Mouse (Mus musculus) spleen, postnatal 36 days (tissue): Measurements from ENCODE around the gene Prkca.
"Not testable (repeated sequence)": the region's sequence is repeated elsewhere in the genome, so short reads cannot be mapped to it uniquely, and the experiment has no call there.

Experiments
- DNase-seq, 2 experiments: peaks; one replicate each; pipeline ENCODE4 v3.0.0; 2022; ENCODE audit warnings: low spot score in 2 of 2, mixed read lengths in 1 of 2

Prkca gene

GRCm38 (mm10) chr11:108118221-108118620, 225.5 kb downstream of the Prkca start:
- DNase-seq, result no peak

GRCm38 (mm10) chr11:108117360-108118050, 226.2 kb downstream of the Prkca start:
- no peak for DNase-seq

GRCm38 (mm10) chr11:108114091-108114490, 229.6 kb downstream of the Prkca start:
- DNase-seq, result peak; percentile 14

- DNase-seq, result no peak
These were observed 231.3 kb downstream of the Prkca start for GRCm38 (mm10) chr11:108112437-108112836.

DNA sequence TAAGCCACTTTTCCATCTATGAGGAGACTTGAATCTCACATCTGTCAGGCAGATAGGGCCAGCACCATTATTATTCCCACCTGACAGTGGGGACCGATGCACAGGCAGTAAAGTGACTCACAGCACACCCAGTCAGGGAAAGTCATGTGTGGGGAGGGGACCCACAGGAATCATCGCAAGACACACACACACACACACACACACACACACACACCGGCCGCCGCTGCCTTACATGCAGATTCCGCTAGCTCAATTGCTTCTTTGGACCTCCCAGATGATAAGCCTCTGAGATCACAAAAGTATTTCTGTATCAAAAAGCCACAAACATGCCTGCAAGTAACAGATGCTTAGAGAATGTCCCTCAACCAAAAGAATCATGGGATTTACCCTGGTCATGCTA, 239.6 kb downstream of the Prkca start:
- no peak for DNase-seq

DNA sequence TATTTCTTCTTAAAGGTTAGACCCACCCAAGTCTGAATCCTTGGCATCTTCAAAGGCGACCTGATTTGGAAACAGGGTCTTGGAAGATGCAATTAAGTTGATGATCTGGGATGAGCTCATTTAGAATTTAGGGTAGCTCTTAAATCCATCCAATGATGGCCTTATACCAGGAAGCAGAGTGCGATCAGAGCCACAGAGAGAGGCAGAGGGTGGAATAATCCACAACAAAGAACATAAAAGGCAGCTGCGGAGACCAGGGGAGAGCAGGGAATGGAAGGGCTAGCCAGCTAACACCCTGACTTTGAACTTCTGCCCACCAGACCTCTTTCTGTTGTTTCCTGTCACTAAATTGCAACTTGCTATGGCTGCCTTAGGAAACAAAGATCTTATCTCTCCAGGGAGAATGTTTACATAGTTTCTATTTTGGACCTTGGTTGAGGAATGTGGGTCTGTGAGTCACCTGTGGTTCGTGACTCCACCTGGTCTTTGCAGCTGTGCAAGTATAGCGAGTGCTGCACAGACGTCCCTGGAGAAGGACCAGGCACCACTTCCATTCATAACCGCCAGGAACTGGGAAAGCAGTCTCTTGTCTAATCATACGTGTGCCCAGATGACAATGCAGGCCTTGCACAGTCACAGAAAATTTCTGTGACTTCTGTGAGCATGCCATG, 242.3 kb downstream of the Prkca start:
- no peak for DNase-seq

DNA sequence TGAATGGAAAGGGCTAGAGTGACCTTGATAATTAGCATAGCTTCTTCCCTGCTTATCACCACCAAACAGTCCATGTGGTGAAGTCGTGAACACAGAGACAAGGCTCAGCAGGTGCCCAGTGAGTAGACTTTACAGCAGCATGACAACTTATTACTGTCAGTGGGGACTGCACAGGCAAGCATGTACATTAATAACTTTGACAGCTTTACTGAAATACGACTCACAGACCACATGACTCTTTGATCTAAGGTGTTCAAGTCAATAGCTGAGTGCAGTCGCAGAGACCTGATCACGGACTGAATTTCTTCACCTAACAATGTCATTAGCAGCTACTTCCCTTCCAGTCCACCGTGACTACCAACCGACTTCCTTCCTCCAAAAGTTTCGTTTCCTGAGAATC, 245.4 kb downstream of the Prkca start:
- DNase-seq, result no peak

DNA sequence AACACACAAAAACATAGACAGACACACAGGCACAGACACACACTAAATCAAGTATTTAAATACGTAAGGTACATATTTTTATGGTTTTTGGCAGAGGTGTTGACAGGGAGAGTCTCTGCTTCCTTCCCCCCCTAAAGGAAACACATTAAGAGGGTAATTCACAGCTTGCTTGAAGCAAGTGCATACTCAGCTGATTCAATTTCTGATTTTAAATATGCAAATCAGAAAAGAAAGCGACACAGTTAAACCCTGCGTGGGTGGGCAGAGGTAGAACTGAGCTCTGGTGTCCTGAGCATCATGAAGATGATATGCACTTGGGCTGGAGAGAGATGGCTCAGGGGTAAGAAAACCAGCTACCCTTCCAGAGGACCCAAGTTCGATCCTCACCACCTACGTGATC, 248.9 kb downstream of the Prkca start:
- DNase-seq, result no peak

- no peak for DNase-seq
These were observed 250.5 kb downstream of the Prkca start for GRCm38 (mm10) chr11:108093248-108093647.

- no peak for DNase-seq
These were observed 252.5 kb downstream of the Prkca start for GRCm38 (mm10) chr11:108091238-108091637.

DNA sequence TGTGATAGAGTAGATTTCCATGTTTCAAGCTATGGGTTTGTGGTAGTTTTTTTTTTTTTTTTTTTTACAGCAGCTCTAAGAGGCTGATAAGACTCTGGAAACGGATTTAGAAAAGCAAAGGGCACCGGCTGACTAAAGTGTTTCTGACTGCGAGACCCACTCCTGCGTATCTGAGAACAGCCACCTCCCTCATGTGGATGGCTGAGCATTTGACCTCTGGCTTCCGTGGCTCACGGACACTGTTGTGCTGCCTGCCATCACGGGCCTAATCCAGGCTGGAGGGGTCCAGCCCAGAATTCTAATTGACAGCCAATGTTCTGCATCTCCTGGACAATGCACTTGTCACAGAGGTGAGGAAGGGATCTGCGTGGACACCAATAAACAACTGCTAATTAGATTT, 253.0 kb downstream of the Prkca start:
- DNase-seq, result no peak

DNA sequence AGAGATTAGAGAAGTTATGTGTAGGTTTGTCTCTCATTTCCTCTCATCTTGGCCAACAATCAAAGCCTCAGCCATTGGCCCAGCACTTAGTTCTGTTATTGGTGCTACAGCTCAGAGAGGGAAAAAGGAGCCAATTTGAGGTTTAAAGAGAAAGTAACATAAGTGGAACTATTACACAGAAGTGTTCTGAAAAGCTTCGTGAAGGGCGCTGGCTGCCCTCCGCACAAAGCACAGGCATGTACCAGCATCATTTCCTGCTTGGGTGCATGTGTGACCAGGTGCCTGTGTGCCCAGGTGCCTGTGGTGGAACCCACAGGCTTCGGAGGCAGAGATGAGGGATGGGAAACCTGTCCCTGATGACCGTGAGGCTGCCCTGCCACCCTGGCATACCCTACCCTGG, 255.7 kb downstream of the Prkca start:
- DNase-seq, result no peak

GRCm38 (mm10) chr11:108087105-108087700, 256.5 kb downstream of the Prkca start:
- DNase-seq, result not testable (repeated sequence)

DNA sequence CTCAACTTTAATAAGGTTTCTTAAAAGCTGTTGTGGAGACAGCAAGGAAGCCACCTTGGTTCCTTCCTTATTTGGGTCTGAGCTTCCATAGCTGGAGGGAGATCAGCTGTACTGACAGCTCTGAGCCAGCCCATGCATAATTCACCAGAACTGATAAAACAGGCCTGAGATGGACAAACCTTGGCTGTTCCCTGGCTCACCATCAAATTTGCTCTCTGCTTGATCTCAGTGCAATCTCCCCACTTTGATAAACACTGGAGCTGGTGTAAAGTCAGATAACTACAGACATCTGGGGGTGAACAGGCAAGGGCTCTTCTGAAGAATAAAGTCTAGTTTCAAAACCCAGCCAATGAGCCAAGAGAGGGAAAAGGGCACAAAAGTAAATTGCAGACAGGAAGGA, 261.1 kb downstream of the Prkca start:
- no peak for DNase-seq

- DNase-seq, result no peak
These were observed 263.6 kb downstream of the Prkca start for GRCm38 (mm10) chr11:108079946-108080650.

DNA sequence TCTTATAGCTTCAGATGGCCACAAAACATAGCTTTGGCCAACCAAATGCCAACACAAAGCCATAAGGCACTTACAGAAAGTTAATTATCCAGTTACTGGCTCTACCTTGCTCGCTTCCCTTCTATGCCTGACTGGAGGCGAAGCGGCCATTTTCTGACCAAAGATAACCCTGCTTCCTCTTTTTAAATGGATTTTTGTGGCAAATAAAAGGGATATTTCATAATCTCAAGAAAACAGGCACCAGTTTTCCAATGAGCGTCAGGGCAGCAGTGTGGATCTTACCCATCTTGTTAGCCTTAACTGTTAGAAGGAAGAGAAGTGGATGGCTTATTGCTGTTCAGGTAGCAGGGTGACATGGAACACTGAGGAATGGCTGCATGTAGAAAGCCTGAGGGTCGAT, 264.3 kb downstream of the Prkca start:
- no peak for DNase-seq

DNA sequence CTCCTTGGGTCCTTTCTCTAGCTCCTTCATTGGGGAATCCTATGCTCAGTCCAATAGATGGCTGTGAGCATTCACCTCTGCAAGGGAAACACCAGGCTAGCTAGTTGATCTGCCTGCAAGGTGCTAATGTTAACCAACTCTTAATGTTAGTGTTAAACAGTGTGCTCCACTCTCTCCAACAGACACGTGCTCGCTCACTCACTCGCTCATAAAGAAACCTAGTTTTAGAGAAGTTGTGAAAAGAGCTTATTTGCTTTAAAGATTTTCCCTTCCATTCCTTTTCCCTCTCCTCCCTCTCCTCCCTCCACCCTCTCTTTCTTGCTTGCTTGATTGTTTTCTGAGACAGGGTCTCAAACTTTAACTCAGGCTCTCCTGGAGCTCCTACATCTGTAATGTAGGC, 266.2 kb downstream of the Prkca start:
- DNase-seq, result no peak

DNA sequence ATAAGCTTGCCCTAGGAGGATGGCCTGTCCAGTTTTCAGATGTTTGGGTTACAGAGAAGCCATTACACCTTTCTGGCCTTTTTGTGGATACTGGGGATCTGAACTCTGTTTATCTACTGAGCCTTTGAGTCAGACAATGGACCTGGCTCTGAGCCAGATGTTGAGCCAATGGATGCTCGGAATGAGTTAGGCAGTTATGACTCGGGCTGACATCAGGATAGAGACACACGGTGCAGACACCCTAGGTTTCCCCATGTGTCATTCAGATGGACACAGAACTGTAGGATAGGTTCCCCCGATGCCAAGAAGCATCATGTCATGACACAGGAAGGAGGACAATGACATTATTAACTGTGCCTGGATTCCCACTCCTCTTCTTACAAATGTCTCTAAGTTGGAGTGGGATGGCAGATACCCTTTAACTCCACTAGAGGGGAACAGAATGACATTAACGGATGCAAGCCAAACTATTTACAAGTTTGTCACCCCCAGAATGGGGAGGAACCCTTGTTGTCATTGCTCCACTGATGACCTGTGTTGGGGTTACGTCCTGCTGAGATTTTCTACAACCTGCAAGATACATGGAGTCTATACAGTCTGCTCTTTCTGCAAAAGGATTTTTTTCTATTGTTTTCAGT, 271.0 kb downstream of the Prkca start:
- DNase-seq, result no peak

- no peak for DNase-seq
These were observed 272.5 kb downstream of the Prkca start for GRCm38 (mm10) chr11:108071230-108071629.

DNA sequence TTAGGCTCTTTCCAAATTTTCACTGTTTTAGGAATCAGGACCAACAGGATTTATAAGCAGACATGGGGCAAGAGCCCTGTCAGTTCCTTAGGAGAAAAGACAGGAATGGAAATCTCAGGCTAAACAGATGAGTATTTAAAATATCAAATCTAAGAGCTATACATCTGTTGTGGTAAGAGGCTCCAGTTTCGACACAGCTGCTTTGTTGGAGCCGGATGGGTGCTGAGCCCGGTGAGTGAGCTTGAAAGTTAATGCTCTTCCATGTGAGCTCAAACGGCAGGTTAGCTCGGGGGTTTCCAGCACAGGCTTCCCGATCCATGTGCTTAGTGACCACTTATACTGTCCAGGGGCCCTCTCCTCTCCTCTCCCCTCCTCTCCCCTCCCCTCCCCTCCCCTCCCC, 273.7 kb downstream of the Prkca start:
- DNase-seq, result no peak

- DNase-seq, result no peak
These were observed 275.3 kb downstream of the Prkca start for GRCm38 (mm10) chr11:108068430-108068829.

GRCm38 (mm10) chr11:108067161-108067560, 276.6 kb downstream of the Prkca start:
- no peak for DNase-seq
